Mouse (Mus musculus) stomach, embryonic 15.5 days (tissue): ENCODE data around the gene Aff3. TPM values are rescaled to one million over a fixed set of nuclear protein-coding genes. Genes with fewer than 3 reads are reported as not detected.

Experiments used
- ATAC-seq: fragments of 200-750 bp; cut with Nextera tagmentation; 2 replicates; pipeline ENCODE4 v1.8.0; 2017; ENCODE audit warnings: low read depth, moderate number of reproducible peaks, moderate TSS enrichment; ENCODE audit not compliant: insufficient read depth, low FRiP score
- H3K27ac ChIP-seq: fragments of 300-500 bp; sonication (generic); 2 replicates; pipeline ENCODE4 v1.5.1; 2015; ENCODE audit warnings: mild to moderate bottlenecking, inconsistent platforms
- H3K27me3 ChIP-seq: fragments of 300-500 bp; sonication (generic); replicated peaks from 2 replicates; pipeline ENCODE4 v1.6.1; 2015; ENCODE audit warnings: inconsistent platforms
- H3K36me3 ChIP-seq: fragments of 300-500 bp; sonication (generic); 2 replicates; pipeline ENCODE4 v1.6.1; 2015; ENCODE audit warnings: inconsistent platforms
- H3K4me1 ChIP-seq: fragments of 300-500 bp; sonication (generic); 2 replicates; pipeline ENCODE4 v1.6.1; 2015; ENCODE audit warnings: inconsistent platforms
- H3K4me2 ChIP-seq: fragments of 300-500 bp; sonication (generic); 2 replicates; pipeline ENCODE4 v1.6.1; 2015; ENCODE audit warnings: mild to moderate bottlenecking, inconsistent platforms
- H3K4me3 ChIP-seq: fragments of 300-500 bp; sonication (generic); replicated peaks from 2 replicates; pipeline ENCODE4 v1.5.1; 2015; ENCODE audit warnings: inconsistent platforms
- H3K9ac ChIP-seq: fragments of 300-500 bp; sonication (generic); 2 replicates; pipeline ENCODE4 v1.6.1; 2015; ENCODE audit warnings: inconsistent platforms
- H3K9me3 ChIP-seq: fragments of 300-500 bp; sonication (generic); 2 replicates; pipeline ENCODE4 v1.6.1; 2016; ENCODE audit warnings: inconsistent platforms
- WGBS: fragments of 180-500 bp; shearing (Covaris S2); methylation state at CpG from one replicate; pipeline ENCODE4 v1.1.7; 2015; 5-methylcytosine and 5-hydroxymethylcytosine counted together
- polyA plus RNA-seq: library from polyadenylated mRNA; unstranded; fragments of >200 nt; fragmentation: Nextera tagmentation; extraction: Ambion mirVana; gene quantifications from 2 replicates; pipeline ENCODE4 v1.2.1, GENCODE M21; 2015

Aff3 gene
- 9.9 and 10.1 TPM in 2 replicates for polyA plus RNA-seq

DNA sequence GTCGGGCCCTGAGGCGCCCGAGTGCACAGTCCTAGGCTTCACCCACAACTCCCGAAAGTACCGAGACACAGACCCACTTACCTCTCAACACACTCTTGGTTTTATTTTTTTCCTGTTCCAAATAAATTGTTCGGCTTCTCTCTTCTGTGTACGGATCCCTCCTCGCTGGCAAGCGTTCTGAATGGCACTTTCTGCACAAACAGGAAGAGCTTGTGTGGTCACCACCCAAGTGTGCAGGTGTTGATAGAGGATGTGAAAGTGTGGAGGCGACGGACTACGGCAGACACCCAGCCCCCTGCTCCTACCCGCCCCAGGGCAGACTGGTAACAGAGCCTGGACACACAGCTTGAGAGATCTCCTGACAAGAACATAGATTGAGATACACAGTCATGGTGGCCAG, at the start of gene Aff3:
TSS of gene Aff3 (minus strand) at position 179 of the 400 bp plus-strand sequence.
- H3K9me3 ChIP-seq = no peaks in the 10 kb centered on the region
- no peak for ATAC-seq
- H3K4me2 ChIP-seq = no peak within 1 kb of the TSS
- H3K4me1 ChIP-seq = peaks cover 8% of the 10 kb centered on the region; the same call in 1 of the 2 replicates
- no peaks in the 10 kb centered on the region for H3K36me3 ChIP-seq
- no peaks in the 10 kb centered on the region for H3K27me3 ChIP-seq
- H3K27ac ChIP-seq = 0 out of 2 replicates have a peak within 1 kb of the TSS, but pooled peaks have one; percentile 71
- no peak within 1 kb of the TSS for H3K9ac ChIP-seq
- no peak within 1 kb of the TSS for H3K4me3 ChIP-seq
- 78% methylated on average over 13 of the region's 13 CpGs for WGBS

DNA sequence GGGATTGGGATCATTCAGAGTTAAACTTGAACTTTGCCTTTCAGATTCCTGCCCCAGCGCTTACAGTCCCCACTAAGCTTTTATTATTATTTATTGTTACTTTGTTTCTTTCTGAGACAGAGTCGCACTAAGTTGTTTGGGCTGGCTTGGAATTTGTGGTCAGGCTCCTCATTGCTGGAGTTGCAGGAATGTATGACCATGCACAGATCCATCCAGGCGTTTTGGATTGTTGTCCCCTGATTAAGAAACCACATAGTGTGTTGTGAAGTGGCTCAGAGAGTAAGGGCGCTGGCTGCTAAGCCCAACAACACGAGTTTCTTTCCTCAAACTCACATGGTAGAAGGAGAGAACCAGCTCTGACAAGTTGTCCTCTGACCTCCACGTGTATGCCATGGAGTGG, 35.9 kb upstream of the Aff3 start:
- H3K36me3 ChIP-seq = no peaks in the 10 kb centered on the region
- H3K4me3 ChIP-seq = no peak overlapping the region
- no peak for ATAC-seq
- no peak overlapping the region for H3K27ac ChIP-seq
- H3K4me1 ChIP-seq = no peaks in the 10 kb centered on the region
- no peak overlapping the region for H3K9ac ChIP-seq
- no peak overlapping the region for H3K4me2 ChIP-seq
- H3K9me3 ChIP-seq = no peaks in the 10 kb centered on the region
- 64% methylated on average over 6 of the region's 6 CpGs for WGBS
- H3K27me3 ChIP-seq = 0 out of 2 replicates have a peak, but pooled peaks cover 3% of the 10 kb centered on the region

DNA sequence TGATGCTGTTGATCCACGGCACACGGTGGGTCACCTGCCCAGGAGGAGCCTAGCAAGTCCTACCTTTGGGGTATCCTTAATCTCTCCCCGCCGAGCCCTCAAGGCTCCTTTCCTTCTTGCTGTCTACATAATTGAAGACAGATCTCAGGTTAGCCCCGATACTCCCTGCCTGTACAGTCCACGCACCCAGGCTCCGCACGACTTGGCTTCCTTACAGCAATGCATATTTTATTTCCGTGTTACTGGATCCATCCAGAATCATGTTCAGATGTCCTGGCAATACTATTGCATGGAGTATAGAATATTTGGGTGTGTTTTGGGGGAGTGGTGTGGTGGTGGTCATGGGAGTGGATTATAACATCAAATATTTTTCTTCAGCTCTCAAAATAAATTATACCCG, 34.5 kb upstream of the Aff3 start:
- 80% methylated on average over 10 of the region's 10 CpGs for WGBS
- Histone ChIP-seq H3K36me3 (no peaks in the 10 kb centered on the region), H3K27me3 (0 out of 2 replicates have a peak, but pooled peaks cover 3% of the 10 kb centered on the region), H3K4me3 (no peak overlapping the region), H3K9me3 (no peaks in the 10 kb centered on the region), H3K4me1 (no peaks in the 10 kb centered on the region), H3K27ac (no peak overlapping the region), H3K9ac (no peak overlapping the region), H3K4me2 (no peak overlapping the region)
- no peak for ATAC-seq

DNA sequence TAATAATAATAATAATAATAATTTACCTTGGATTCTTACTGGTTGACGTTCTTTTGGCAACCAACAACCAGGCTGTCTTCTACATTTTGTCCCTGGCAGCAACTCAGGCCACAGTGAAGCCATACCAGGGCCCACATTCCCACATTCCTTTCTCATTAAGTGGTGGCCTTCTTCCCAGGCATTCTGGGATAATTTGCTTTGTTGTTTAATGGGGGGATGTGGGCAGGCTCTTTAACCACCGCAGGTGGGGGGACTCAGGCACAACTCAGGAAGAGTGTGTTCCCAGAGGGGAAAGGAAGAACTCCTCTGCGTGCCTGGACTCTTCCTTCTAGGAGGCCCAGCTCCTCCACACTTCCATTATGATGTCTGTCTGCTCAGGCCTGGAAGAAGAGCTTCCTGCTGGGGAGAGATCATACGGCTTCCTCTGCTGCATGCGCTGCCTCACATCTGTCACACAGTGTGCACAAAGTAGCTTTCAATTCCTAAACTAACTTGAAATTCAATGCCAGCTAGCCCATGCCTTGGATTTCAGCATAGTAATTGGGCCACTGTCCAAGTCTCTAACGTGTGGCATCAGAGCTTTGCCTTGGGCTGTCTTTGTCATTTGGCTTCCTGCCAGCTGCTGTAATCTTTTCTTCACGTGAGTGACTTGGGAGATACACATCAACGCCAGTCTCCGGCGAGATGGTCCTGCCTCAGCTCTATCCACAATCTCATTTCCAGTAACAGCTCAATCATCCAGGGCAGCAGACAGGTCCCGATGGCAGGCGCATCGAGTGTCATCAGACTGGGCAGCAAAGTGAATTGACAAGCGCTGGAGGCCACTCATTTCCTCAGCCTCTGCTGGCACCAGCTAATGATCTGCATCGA, 31.3 kb upstream of the Aff3 start:
- no peak overlapping the region for H3K9ac ChIP-seq
- no peaks in the 10 kb centered on the region for H3K36me3 ChIP-seq
- no peak overlapping the region for H3K4me2 ChIP-seq
- WGBS = 56% methylated on average over 15 of the region's 15 CpGs
- no peaks in the 10 kb centered on the region for H3K4me1 ChIP-seq
- no peak overlapping the region for H3K27ac ChIP-seq
- H3K9me3 ChIP-seq = no peaks in the 10 kb centered on the region
- H3K27me3 ChIP-seq = 0 out of 2 replicates have a peak, but pooled peaks cover 3% of the 10 kb centered on the region
- ATAC-seq = no peak
- no peak overlapping the region for H3K4me3 ChIP-seq

DNA sequence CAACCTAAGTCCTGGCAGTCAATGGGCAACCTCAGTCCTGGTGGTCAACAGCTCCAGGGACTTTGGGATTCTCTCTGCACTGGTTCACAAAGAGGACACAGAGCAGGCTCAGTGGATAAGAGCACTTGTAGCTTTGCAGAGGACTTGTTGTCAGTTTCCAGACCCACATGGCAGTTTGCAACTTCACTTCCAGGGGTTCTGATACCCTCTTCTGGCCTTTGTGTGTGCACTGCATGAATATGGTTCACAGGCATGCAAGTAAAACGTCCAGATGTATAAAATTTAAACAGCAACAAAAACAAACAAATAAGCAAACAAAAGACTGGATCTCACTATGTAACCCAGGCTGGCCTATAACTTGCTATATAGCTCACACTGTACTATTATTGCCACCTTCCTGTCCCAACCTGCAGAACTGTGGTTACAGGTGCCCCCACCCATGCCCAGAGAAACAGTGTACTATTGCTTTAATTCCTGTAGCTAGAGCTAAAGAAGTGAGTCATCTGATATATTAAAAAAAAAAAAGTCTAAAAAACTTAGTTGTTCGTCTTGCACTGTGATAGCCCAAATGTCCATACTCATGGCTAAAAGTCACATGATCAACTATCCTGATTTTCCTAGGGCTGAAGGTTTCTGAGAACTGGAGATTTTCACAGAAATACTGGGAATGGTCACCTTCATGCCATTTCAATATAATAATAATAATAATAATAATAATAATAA, 30.5 kb upstream of the Aff3 start:
- ATAC-seq = no peak
- no peak overlapping the region for H3K27ac ChIP-seq
- H3K4me1 ChIP-seq = no peaks in the 10 kb centered on the region
- H3K9ac ChIP-seq = no peak overlapping the region
- WGBS = 63% methylated on average over 2 of the region's 2 CpGs
- H3K27me3 ChIP-seq = 0 out of 2 replicates have a peak, but pooled peaks cover 3% of the 10 kb centered on the region
- no peak overlapping the region for H3K4me2 ChIP-seq
- no peaks in the 10 kb centered on the region for H3K9me3 ChIP-seq
- no peaks in the 10 kb centered on the region for H3K36me3 ChIP-seq
- H3K4me3 ChIP-seq = no peak overlapping the region

DNA sequence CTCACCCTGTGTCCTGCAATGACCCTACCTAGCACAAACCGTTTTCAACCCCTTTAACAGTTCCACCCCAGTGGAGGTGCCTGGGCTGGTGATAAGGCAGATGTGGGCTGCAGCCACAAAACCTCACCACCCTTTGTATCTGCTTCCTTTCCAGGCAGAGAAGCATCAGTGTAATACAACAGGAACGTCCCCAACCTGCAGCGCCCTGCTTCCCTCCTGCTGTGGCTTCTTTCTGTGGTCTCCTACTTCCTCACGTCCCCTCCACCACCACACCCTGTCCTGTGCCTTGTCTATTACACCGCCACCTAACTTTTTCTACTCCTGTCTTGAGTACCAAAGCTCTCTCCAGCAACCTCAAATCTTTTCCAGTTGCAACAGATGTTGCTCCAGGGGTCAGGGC, 29.4 kb upstream of the Aff3 start:
- Histone ChIP-seq H3K4me1 (no peaks in the 10 kb centered on the region), H3K9ac (no peak overlapping the region), H3K9me3 (no peaks in the 10 kb centered on the region), H3K27ac (no peak overlapping the region), H3K27me3 (0 out of 2 replicates have a peak, but pooled peaks cover 3% of the 10 kb centered on the region), H3K4me2 (no peak overlapping the region), H3K4me3 (no peak overlapping the region), H3K36me3 (no peaks in the 10 kb centered on the region)
- 60% methylated on average over 5 of the region's 5 CpGs for WGBS
- ATAC-seq = no peak

DNA sequence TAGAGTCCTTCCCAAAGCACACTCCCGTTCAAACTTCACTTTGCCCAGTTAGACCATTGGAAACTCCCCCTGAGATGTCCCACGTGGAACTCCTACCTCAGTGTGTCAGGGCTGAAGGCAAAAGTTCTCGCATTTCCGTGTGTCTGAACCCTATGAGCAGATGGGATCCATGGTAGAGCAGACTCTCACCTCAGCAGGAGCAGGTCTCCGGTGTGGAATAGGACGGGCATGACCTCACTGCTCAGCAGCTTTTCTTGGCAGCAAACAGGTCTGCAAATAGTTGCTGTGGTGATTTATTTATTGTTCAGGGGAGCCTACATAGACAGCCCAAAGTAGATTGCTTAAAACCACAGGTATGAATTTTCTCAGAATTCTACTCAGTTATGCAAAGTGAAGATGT, 25.7 kb upstream of the Aff3 start:
- Histone ChIP-seq H3K9me3 (no peaks in the 10 kb centered on the region), H3K4me2 (no peak overlapping the region)

DNA sequence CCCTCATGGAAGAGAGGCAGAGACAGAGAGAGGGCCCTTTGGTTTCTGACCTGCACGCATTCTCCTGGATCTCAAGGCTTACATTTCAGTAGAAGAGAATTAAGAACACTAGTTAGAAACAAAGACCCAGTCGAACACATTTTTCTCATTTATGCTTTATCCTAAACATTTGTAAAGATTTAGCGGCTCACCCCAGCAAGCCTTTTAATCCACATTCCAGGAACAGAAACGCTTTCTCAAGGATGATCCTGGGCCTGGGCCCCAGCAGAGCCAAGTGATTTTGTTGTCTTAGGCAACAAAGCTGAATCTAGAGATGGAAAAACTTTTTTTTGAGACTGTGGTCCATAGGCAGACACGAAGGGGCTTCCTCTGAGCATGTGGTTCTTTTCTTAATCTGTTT, 23.5 kb upstream of the Aff3 start:
- no peaks in the 10 kb centered on the region for H3K27me3 ChIP-seq
- H3K9me3 ChIP-seq = no peaks in the 10 kb centered on the region
- H3K4me3 ChIP-seq = no peak overlapping the region
- no peak overlapping the region for H3K9ac ChIP-seq
- 48% methylated on average over 5 of the region's 5 CpGs for WGBS
- no peaks in the 10 kb centered on the region for H3K4me1 ChIP-seq
- no peak for ATAC-seq
- H3K36me3 ChIP-seq = no peaks in the 10 kb centered on the region
- no peak overlapping the region for H3K27ac ChIP-seq
- no peak overlapping the region for H3K4me2 ChIP-seq

More for the DNA sequence above, 25.7 kb upstream of the Aff3 start:
- 71% methylated on average over 6 of the region's 6 CpGs for WGBS
- Histone ChIP-seq H3K27ac (no peak overlapping the region), H3K4me1 (no peaks in the 10 kb centered on the region), H3K36me3 (no peaks in the 10 kb centered on the region), H3K27me3 (no peaks in the 10 kb centered on the region), H3K4me3 (no peak overlapping the region), H3K9ac (no peak overlapping the region)
- no peak for ATAC-seq

DNA sequence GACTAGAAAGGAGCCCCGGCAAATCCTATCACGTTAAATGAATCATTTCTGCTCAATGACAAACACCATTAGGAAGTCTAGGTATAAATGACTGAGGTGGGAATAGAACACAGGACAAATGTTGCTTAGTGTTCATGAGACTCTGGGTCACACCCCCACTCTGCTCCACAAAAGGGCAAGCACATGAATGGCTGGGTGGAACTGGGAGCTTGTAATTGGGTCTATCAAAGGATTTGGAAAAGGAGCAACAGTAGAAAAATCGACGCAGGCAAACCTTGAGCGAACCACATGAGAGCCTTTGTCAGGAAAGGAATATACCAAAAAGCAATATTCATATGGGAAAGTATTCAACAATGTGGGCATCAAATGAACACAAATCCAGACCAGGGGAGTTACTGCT, 21.0 kb upstream of the Aff3 start:
- ATAC-seq = no peak
- Histone ChIP-seq H3K4me3 (no peak overlapping the region), H3K27me3 (no peaks in the 10 kb centered on the region), H3K4me2 (no peak overlapping the region), H3K4me1 (no peaks in the 10 kb centered on the region), H3K9me3 (no peaks in the 10 kb centered on the region), H3K36me3 (no peaks in the 10 kb centered on the region), H3K27ac (no peak overlapping the region), H3K9ac (no peak overlapping the region)
- 90% methylated on average over 5 of the region's 5 CpGs for WGBS

DNA sequence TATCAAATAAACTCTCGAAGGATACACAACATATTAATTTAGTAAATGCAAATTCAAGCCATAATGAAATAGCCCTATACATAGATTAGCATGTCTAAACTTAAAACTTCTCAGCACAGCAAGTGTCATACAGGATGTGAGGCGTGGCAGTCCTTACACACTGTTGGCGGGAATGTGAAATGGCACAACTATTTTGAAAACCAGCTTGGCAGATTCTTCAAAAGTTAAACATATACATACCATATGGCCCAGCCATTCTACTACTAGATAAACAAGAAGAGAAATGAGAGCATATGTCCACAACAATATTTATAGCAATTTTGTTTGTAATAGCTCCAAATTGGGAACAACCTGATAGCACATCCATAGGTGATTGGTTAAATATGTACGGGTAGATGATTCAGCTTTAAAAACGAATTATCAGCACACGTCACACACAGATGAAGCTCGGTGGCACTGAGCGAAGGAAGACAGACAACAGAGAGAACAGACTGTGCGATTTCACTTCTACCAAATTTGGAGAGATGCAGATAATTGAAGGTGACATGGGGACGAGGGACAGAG, 18.5 kb upstream of the Aff3 start:
- Histone ChIP-seq H3K4me2 (no peak overlapping the region), H3K4me1 (no peaks in the 10 kb centered on the region), H3K9me3 (no peaks in the 10 kb centered on the region), H3K27me3 (no peaks in the 10 kb centered on the region), H3K36me3 (no peaks in the 10 kb centered on the region), H3K4me3 (no peak overlapping the region), H3K9ac (no peak overlapping the region), H3K27ac (no peak overlapping the region)
- ATAC-seq = no peak
- WGBS = 80% methylated on average over 10 of the region's 10 CpGs

DNA sequence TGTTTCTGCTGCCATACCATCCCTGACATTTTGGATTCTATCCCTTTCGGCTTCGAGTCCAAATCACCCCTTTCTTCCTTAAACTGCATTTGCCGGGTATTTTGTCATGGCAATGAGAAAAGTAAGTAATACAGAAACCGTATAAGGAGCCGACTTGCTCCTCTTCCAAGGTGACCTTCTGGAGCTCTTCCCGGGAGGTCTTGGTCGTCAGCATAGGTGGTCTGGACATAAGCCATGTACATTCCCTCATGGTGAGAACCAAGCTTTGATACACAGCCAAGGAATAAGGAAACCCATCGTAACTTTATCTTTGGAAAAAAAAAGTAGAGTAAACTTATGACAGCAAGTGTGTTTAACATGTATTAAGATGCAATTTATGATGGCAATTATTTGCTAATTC, 15.1 kb upstream of the Aff3 start:
- H3K36me3 ChIP-seq = no peaks in the 10 kb centered on the region
- no peak overlapping the region for H3K4me2 ChIP-seq
- 57% methylated on average over 8 of the region's 8 CpGs for WGBS
- no peak overlapping the region for H3K4me3 ChIP-seq
- no peaks in the 10 kb centered on the region for H3K27me3 ChIP-seq
- no peaks in the 10 kb centered on the region for H3K9me3 ChIP-seq
- H3K4me1 ChIP-seq = no peaks in the 10 kb centered on the region
- H3K9ac ChIP-seq = no peak overlapping the region
- no peak overlapping the region for H3K27ac ChIP-seq
- no peak for ATAC-seq

DNA sequence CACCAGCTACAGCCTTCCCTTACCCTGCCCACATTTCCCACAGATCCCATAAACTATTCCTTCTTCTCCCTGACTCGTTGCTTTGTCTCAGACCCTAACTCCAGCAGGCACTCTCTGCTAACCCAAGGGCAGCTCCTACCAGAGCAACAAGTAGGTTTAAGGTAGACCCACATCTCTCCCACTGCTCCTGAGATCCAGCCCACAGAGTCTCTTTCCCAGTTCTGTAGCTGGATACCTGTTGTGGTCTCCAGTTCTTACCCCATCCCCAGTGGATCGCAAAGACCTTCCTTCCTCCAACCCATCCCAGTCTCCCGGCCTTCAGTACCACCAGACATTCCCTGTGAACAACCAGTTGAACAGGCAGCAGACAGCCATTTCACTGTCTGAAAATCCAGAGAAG, 7.0 kb upstream of the Aff3 start:
- H3K27me3 ChIP-seq = no peaks in the 10 kb centered on the region
- no peaks in the 10 kb centered on the region for H3K36me3 ChIP-seq
- H3K9me3 ChIP-seq = no peaks in the 10 kb centered on the region
- peaks cover under 1% of the 10 kb centered on the region; the same call in 1 of the 2 replicates for H3K4me1 ChIP-seq
- no peak overlapping the region for H3K4me3 ChIP-seq
- no peak overlapping the region for H3K27ac ChIP-seq
- no peak overlapping the region for H3K9ac ChIP-seq
- 66% methylated on average over 3 of the region's 3 CpGs for WGBS
- H3K4me2 ChIP-seq = no peak overlapping the region
- no peak for ATAC-seq
